Mouse (Mus musculus) regulatory T cell (primary cell): ENCODE data around the gene Ldlrap1.
"Not testable (repeated sequence)": the region's sequence is repeated elsewhere in the genome, so short reads cannot be mapped to it uniquely, and the experiment has no call there.

Source experiments
- in situ Hi-C: fragments of 300-600 bp; cut with MboI, MseI; formaldehyde crosslinking; loops from one replicate; pipeline ENCODE4 v1.15.1; 2025; ENCODE audit warnings: high pct_unique_total_duplicates

Ldlrap1 gene

DNA sequence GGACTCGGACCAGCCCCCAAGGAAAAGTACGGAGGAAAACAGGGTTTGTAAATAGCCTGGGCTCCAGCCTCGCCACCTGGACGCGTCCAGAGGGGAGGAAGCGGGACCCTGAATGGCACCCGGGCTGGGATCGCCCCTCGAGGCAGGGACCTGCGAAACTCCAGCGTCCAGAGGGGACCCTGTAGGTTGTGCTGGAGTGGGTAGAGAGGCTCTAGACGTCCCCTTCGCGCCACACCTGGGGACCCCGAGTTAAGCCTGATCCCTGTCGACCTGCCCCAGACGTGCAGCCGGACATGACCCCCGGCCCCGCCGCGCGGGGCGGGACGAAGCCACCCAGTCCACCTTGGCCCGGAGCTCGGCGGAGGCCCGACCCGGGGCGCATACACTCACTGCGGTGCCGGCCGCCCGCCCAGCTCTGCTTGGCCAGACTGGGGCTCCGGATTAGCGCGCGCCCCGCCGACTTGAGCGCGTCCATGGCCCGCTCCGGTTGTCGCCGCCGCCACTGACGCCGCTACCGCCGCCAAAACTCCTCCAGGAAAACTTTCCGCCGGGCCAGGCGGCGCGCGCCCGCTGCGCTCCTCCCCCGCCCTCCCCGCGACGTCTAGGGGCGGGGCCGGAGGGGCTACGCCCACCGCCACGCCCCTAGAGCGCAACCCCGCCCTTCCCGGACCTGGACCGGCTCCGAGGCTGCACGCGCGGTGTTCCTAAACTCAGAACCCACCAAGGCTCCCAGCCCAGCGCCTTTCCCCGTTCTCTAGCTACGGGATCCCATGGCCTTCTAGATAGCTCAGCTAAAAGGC, at the start of gene Ldlrap1:
Gene Ldlrap1, minus strand, starts transcription at position 599 of the 800 bp plus-strand sequence.
- in situ Hi-C loops = no loop called here

DNA sequence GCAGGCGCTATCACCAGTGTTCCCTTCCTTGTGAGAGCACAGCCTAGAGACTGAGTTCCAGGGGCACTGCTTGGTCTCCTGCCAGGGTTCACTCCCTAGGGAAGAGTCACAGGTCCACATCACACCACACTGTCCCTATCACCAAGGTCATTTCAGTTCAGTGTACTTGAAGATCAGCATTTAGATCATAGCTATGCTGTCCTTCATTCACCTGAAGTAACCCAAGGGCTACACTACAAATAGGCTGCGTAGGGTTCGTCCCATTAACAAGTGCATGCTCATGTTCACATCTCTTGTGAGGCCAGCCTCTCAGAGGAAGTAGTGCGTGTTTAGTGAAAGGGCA, 46.4 kb upstream of the Ldlrap1 start:
- in situ Hi-C loops = no loop called here

DNA sequence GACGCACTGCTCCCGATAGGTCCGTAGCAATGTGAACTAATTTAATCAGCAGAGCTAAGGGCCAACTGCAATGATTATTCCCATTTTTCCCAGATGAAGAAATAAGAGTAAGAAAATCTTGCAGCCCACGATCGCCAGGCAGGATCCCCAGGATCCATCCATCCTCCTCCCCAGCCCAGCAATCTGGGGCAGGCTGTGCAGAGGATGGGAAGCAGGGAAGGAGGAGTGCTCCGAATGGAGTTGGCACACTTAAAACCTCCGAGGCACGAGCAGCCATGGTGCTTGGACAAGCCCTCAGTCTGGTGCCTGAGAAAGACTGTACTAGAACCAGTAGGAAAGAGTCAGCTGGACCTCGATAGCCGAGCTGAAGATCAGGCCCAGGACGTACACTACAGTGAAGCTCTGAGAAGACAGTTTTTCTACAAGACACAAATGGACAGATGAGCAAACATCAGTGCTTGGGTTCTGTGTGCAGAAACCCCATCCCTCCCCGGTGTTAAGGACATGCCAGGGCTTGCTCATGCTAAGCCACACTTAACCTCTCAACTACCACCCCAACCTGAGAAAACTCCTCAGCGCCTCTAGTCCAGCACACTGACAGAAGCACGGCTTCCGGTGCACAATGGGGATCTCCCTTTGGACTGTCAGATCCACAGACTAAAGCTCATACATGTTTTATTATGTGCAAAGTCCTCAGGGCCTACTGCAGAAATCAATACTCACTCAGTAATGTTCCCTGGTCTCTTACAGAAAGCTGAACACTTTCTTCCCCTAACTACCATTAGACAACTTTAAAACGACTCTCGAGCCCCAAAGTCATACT, 45.8 kb upstream of the Ldlrap1 start:
- in situ Hi-C loops = no loop called here

DNA sequence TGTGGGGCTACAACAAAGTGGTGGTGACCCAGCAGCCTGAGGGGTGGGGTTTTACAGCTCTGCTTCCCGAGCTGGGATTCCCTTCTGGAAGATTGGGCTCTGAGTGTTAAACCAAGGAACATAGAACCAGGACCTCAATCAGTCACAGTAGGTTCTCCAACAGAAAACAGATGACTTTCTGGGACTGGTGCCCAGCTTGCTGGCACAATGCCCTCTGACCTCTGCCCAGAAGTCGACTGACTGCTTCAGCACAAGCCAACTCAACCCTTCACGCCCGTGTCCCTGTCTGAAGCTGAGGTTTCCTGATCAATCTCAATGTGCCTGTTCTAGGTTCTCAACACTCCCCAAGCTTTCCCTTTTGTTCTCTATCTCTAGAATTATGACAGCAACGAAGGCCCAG, 36.9 kb upstream of the Ldlrap1 start:
- in situ Hi-C loops = loop anchor here (5.0 kb wide), 2 partner anchors 83 to 97 kb away; no protein-coding TSS in a partner anchor

DNA sequence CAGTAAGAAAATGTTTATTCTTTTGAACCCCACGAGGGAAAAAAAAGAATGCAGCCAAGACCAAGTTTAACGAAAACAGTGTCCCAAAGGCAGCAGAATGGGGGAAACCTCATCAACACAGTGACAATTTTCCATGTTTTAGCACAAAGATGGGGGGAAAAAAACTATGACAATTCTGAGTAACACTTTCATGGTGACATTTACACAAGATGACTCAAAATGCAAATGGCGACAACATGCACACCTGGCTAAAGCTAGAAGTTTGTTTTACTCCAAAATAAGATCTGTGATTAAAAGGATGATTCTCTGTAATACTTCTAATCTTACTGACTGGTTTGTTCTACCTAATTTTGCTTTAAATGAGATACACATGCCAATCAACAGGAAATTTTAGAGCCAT, 34.9 kb upstream of the Ldlrap1 start:
- in situ Hi-C loops = loop anchor here (5.0 kb wide), 2 partner anchors 85 to 95 kb away; no protein-coding TSS in a partner anchor

DNA sequence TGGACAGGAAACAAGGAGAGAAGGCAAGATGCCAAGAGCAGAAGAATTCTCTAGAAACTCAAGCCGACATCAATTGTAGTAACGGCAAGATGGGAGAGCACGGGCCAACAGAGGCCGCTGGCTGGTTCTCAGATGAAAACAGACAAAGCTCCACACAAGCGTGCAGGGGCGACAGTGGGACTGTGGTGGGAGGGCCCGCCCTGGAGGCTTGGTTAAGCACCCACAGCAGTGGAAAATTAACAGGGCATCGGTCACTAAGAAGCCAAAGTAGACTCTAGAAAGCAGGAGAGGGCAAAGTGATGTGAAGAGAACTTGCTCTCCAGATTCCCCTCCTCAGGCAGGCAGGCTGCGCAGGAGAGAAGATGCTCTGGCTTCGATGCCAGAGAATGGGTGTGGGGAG, 34.3 kb upstream of the Ldlrap1 start:
- in situ Hi-C loops = loop anchor here (5.0 kb wide), 2 partner anchors 85 to 95 kb away; no protein-coding TSS in a partner anchor

DNA sequence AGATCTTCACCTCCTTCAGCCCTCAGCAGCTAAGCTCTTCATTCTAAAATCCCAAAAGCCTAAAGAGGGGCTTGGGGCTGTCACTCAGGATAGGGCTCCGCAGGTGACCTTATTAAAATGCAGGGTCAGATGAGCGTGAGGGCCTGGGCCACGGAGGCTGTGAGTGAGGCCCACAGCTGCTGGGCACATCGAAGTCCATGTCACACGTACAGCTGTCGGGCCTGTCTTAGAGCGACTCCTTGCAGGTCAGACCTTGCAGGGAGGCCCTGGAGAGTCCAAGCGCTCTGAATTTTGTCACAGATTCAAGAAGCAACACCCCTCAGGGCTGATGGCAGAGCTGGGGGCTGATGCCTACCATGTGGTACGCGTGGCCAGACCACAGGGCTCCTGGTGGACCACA, 32.9 kb upstream of the Ldlrap1 start:
- in situ Hi-C loops = loop anchor here (5.0 kb wide), 2 partner anchors 87 to 93 kb away; no protein-coding TSS in a partner anchor

DNA sequence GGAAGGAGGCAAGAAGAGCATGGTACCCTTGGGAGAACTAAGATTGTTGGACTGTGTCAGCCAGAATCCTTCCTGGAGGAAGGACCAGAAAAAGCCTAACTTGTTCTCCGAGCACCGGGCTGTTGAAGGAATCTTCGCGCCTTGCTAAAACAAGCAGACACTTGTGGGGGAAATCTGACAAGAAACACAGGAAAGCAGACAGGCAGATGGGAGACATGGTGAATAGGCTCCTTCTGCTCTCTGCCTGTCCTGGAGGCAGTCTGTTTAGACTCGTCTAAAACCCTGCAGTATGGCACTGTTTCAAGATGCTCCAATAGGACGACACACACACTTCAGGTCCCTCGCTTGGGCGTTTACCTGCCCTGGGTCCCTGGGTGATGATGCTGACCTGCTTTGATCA, 32.3 kb upstream of the Ldlrap1 start:
- in situ Hi-C loops = loop anchor here (5.0 kb wide), 2 partner anchors 87 to 93 kb away; no protein-coding TSS in a partner anchor

DNA sequence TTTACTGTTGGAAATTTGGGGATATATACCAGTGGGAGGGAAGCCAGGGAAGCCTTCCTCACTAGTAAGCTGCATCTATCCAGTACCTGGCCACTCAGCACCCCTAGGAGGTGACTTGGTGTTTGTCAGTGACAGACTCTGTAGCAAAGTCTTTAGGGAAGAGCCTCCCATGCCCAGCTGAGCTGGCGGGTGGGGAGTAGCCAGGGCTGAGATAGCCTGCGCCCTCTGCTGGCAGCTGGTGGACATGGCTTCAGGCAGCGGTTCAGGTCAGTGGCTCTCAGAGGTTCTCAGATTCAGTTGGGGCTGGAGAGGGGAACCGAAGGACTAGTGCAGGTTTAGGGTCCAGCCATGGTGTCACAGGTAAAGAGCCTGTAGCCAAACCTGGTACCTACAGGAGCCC, 31.4 kb upstream of the Ldlrap1 start:
- in situ Hi-C loops = no loop called here

DNA sequence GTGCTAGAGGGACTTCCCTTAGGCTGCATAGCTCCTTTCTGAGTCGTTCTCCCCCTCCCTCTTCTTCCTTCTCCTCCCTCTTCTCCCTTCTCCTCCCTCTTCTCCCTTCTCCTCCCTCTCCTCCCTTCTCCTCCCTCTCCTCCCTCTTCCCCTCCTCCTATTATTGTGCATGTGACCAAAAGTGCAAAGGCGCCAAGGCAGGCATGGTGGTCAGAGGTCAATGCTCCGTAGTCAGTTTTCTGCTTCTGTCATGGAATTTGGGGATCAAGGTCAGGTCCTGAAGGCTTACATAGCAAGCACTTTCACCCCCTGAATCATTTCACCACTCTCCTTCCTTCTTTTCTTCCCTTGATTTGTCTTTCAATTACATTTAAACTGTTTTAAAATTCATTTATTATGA, 31.0 kb upstream of the Ldlrap1 start:
- in situ Hi-C loops = no loop called here

DNA sequence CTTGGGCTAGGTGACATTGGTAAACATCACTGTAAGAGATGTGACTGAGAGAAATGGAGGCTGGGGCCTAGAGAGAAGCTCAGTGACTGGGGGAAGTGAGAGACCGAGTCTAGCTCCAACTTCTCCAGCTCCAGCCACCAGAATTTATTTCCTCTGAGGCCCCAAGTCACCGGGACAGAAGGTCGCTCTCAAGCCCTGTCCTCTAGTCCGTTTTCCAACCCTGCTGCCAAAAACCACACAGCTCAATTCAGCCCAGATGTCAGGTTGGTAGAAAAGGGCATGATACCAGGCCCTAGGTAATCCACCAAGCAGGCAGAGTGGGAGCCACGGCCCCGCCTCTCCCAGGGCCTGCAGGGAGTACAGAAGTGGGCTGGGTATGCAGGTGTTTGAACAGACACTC, 29.8 kb upstream of the Ldlrap1 start:
- in situ Hi-C loops = no loop called here

DNA sequence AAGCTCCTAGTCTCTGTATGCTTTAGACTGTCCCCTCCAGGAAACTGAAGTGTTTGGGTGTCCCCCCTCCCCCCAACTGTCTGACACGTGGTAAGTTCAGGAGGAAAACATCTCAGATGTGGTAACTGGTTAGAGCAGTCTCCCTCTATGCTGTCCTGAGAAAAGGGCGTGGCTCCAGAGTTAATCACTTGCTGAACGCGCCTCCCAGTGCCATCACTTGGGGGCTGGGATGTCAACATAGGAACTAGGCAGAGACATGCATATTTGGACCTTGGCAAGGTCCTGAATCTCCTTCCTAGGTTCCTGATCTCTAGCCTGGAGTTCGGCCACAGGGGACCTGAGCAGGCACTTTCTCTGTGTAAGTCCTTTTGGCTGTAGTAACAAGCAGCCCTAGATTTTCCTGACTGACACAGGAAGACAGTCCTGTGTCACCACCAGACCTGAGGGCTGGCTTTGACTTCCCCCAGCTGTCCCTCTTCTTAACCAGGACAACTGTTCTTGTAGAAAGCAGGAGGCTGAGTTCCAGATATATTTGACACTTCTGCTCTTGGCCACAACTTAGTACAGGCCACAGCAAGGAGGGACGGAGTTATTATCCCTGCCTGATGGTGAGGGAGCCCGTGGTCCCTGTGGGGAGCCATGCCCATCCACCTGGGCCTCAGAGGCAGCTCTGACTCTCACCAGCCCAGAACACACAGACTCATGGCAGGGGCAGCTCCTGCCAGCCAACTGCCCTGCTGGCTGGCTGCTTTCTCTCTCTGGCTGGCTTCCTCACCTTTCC, 28.9 kb upstream of the Ldlrap1 start:
- in situ Hi-C loops = no loop called here

DNA sequence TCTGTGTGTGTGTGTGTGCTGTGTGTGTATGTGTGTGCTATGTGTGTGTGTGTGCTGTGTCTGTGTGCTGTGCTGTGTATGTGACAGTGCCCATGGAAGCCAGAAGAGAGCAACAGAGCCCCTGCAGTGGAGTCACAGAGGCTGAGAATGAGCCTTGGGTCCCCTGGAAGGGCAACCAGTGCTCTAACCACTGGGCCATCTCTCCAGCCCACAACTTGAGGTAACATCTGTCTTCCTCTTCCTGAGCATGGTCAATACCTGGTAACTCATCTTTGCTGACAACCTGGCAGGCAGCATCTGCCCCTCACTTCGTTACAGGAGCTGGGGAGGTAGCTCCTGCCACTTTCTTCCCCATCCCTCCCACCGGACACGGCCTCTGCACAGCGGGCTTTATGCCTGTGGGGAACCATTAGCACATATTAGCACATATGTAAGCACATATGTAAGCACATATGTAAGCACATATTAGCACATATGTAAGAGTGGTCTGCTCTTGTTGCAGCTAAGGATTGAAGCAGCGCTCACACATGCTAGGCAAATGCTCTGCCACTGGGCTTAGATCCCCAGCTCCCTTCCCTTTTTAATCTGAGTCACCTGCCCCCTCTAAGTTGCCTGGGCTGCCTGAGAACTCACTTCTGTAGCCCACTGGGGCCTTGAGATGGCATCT, 28.1 kb upstream of the Ldlrap1 start:
- in situ Hi-C loops = no loop called here

DNA sequence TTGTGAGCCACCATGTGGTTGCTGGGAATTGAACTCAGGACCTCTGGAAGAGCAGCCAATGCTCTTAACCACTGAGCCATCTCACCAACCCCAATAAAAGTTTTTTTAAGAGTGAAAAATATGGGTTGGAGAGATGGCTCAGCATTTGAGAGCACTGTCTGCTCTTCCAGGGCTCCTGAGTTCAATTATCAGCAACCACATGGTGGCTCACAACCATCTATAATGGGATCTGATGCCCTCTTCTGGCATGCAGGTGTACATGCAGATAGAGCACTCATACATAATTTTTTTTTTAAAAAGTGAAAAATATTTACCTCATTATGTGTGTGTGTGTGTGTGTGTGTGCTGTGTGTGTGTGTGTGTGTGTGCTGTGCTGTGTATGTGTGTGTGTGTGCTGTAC, 27.1 kb upstream of the Ldlrap1 start:
- in situ Hi-C loops = not testable (repeated sequence)

DNA sequence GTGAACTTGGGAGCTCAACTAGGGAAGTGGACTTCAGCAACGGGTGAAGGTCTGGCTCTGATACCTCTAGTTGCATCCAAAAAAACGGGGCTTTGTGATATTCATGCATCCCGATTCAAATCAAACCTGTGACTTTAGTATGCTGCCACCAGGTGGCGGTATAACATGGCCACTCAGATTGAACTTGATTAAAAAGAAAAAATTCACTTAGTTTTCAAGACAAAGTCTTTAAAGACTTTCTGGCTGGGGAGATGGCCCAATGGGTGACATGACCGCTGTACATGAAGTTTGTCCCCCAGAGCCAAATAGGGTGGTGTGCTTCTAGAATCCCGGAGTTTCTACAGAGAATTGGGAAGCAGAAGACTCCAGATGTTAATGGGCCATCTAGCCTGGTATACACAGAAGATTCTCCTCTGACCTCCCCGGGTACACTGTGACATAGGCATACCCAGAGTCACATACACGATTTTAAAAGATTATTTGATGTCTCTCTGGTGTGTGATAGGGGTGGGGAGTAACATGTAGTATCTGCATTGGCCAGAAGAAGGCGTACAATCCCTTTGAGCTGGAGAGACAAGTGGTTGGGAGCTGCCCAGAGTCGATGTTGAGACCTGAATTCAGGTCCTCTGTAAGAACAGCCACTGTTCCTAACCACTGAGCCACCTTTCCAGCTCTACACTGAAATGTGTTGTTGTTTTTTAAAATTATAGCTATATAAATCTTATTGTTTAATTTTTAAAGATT, 25.6 kb upstream of the Ldlrap1 start:
- in situ Hi-C loops = no loop called here

DNA sequence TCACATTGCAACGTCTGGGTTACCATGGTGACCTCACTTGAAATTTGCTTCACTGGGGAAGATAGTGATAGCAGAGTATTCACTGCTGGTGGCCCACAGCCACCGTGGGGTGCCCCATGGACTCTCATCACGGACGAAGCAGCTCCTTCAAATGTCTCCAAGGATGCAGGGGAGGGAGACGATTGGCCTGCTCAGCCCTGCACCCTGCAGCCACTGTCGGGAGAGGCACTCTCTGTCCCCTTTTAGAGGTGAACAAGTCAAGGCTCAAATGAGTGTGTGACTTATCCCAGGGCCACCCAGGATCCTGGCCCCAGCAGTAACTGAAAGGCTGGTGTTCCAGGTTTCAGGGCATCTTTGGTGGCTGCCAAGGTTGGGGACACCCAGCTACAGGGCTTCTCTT, 23.9 kb upstream of the Ldlrap1 start:
- in situ Hi-C loops = no loop called here

DNA sequence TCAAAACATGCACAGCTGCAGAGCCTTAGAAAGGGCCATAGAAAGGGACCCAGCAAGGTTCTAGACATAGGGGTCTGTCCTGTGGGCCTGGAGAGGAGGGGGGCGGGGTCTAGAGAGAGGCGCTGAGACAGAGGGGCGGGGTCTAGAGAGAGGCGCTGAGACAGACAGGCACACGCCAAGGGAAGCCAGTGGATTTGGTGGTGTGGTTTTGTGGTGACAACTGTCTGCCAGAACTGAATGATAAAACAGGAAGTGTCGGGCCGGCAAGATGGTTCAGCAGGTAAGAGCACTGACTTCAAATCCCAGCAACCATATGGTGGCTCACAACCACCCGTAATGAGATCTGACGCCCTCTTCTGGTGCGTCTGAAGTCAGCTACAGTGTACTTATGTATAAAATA, 19.1 kb upstream of the Ldlrap1 start:
- in situ Hi-C loops = no loop called here

DNA sequence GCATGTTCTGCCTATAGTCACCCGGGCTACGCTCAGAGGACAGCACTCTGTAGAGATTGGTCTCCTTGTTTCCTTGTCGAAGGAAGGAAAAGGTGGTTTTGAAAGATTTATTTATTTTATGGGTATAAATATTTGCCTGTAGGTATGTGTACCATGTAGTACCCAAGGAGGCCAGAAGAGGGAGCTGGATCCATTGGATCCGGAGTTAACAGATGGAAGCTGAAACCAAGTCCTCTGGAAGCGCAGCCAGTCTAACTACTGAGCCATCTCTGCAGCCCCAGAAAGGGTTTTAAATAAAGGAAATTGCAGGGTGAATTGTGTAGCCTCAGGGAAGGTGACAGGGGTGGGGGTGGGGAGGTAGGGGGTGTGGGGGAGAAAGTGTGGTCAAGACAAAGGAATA, 16.9 kb upstream of the Ldlrap1 start:
- in situ Hi-C loops = no loop called here

DNA sequence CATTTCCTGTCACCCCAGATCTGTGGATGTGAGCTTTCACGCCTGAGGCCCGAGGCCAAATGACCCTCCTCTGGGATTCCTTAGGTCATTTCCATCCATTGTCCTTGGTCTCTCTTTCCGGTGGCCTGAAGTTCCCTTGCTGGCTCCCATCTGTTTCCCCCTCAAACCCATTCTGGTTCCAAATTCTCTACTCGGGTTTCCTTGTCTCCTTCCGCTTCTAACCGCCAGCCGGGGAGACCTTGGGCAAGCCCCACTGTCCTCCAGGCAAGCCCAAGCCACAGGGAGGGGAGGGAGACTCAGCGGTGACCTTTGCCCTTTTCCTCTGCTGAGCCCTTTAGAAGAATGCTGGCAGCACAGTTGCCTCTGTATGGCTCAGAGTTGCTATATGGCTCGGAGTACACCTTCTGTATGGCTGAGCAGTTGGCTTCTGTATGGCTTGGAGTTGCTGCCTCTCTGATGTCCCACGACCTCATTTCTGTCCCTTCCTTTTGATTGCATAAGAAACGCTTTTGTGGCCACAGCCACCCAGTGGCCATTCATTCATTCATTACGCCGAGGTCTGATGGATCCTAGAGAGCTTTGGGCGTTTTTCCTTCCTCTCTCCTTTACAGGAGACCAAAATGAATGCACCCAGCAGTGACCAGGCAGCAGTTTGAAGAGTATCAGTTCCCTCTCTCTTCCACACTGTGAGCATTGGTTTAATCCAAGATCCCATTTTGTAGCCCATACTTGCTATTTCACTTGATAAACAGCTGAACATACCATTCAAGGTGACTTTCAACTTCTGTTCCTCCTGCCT, 11.5 kb upstream of the Ldlrap1 start:
- in situ Hi-C loops = no loop called here

DNA sequence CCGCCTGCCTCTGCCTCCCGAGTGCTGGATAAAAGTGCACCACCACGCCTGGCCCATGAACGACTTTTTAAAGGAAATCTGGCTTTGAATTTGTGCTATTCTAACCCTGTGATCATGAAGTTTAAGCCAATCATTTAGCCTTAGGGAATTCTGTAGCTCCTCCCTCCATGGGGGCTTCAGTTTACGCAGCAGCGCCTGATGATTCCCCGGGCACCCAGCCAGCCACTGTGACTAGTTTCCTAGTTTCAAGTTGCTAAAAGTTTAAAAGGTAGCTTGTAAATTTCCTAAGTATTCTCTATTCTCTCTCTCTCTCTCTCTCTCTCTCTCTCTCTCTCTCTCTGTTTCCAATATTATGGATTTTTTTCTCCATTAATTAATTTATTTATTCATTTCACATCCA, 8.4 kb upstream of the Ldlrap1 start:
- in situ Hi-C loops = no loop called here
